Mouse (Mus musculus) embryo, embryonic 10.5 days (tissue): ENCODE measurements around the gene Exph5.

ENCODE experiments used
- DNase-seq: peaks from one replicate; pipeline ENCODE4 v3.0.0-alpha.2; 2015; ENCODE audit warnings: low spot score

The Exph5 gene

DNA sequence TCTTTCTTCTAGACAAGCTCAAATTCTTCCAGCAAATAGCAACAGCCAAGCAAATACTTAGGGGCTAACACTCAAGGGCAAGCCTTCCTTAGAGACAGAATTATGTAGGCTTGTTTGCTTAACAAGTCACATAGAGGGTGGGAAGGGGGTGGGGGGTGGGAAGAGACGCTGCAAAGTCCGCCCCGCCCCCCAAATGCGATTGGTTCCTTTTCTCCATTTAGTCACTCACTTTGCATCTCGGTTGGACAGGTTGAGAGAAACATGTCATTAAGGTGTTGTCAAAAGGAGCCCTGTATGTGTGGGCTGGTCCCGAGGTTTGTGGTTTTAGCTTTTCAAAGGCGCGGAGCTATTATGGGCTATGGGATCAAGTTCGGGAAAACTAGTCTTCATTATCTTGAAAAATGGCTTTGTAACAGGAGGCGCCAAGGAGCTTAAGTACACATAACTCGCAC, at the start of gene Exph5:
Gene Exph5 (plus strand): TSS at position 402 of the 452 bp plus-strand sequence.
- DNase-seq: peak; percentile 76

GRCm38 (mm10) chr9:53254368-53254767, 47.1 kb upstream of the Exph5 start:
- peak; percentile 89 for DNase-seq

GRCm38 (mm10) chr9:53256690-53257305, 44.7 kb upstream of the Exph5 start:
- DNase-seq: no peak

DNA sequence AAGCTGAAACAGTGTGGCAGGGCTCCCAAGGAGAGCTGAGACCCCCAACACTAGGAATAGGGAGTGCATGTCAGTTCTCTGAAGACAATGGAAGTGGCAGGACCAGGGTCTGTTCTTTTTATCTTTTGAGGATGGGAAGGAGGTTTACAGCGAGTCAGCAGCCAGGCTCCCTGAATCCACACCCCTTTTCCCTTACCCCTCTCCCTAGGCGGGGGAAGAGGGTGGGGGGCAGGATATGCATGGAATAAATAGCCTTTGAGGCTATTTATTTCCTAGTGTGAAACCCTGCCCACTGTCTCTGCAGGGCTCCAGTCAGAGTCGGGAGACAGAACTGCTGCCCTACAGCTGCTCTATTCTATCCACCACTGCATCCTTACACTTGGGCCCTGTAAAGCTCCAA, 43.7 kb upstream of the Exph5 start:
- no peak for DNase-seq

DNA sequence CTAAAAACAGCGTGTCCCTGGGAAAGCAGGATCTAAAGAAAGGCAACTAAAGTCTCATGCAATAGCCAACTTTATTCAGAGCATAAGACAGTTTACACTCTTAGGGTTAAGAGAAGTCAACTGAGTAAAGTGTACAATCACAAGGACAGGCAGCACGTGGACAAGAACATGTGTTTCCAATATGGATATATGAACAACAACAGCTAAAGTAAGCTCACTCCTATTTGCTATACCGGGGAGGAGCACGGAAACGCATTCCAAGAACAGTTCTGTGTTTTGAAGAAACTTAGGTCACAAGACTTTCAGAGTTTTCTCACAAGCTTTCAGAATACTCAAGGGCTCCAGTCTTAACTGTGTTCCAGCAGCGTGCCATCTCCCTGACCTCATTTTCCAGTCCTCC, 43.3 kb upstream of the Exph5 start:
- DNase-seq: no peak

GRCm38 (mm10) chr9:53264387-53264786, 37.1 kb upstream of the Exph5 start:
- DNase-seq: no peak

DNA sequence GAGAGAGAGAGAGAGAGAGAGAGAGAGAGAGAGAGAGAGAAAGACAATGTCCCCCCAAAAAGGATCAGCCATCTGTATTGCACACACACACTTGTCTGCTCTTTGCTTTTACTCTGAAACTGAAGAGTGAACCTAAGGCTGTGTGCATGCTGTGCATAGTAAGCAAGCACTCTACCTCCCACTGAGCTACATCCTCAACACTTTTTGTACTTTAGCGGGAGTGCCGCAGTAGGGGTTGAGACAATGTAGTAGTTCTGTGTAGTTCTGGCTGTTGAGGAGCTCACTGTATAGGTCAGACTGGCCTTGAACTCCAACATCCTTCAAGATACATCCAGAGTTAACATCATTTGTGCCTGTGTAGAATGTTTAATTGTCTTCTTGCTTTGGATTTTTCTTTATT, 35.9 kb upstream of the Exph5 start:
- DNase-seq: no peak

DNA sequence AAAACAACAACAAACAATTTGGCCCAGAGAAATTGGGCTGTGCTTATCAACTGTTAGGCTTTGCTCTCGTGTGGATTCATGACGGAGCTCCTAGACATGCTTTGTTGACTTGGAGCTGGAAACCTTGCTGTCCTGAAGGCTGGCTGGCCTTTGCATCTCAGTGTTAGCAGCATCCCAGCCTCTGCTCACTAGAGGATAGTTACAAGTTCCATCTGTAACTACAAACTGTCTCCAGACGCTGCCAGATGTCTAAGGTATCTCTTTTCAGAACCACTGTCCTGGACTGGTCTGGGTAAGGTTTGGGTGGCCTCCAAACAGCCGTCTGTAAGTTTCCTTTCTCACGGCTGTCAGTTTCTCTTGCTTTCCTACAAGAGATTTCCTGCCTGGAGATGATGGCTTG, 33.4 kb upstream of the Exph5 start:
- DNase-seq: no peak

GRCm38 (mm10) chr9:53268731-53269465, 32.6 kb upstream of the Exph5 start:
- peak; percentile 49 for DNase-seq

GRCm38 (mm10) chr9:53269466-53269755, 32.1 kb upstream of the Exph5 start:
- DNase-seq: no peak

- no peak for DNase-seq
Observed at GRCm38 (mm10) chr9:53271281-53272022, 30.0 kb upstream of the Exph5 start.

GRCm38 (mm10) chr9:53272207-53272606, 29.3 kb upstream of the Exph5 start:
- no peak for DNase-seq

DNA sequence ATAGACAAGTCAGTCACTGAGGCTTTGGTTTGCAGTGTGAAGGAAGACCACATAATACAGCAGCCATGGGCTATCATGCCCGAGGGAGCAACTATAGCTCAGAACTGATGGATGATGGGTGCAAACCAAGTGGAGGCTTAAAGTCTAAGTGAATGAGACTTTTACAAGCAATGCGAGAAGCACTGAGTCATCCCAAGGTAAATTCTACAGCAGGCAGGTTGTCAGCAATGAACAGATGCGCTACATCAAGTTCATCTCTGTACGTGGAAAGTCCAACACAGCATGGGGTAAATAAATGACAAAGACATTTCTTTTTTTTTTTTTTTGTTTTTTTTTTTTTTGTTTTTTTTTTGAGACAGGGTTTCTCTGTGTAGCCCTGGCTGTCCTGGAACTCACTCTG, 28.8 kb upstream of the Exph5 start:
- DNase-seq: no peak

DNA sequence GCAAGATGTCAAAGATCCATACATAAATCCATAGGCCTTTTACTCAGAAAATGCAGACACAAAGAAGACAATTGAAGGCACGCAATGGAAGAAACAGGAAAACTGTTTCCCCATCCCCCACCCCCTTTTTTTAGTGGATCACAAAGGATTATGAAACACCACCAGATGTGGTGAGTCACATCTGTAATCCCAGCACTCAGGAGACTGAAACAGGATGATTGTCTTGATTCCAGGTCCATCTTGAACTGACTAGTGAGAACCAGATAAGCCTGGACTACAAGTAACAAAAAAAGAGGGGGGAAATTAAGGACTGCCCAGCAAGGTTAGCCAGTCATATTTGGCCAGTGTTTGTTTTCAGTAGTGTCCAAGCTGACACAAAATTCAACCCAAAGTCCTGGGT, 25.1 kb upstream of the Exph5 start:
- no peak for DNase-seq

DNA sequence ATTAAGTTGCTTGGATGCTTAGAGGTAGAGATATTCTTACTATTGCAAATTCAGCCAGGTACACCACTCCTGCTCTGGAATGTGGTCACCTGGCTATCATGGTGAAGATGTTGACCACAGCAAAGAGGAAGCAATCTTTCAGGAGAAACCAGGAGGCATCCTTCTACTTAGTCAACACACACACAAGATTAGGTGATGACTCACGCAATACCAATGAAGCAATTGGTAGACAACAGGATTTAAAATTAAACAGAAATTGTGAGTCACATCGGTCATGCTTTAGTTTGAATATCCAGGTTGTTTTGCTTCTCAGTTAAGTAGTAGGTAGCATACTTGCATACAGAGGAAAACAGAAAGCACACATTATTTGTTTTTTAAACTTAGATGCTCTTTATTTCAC, 22.5 kb upstream of the Exph5 start:
- no peak for DNase-seq

GRCm38 (mm10) chr9:53286793-53287192, 14.7 kb upstream of the Exph5 start:
- no peak for DNase-seq

DNA sequence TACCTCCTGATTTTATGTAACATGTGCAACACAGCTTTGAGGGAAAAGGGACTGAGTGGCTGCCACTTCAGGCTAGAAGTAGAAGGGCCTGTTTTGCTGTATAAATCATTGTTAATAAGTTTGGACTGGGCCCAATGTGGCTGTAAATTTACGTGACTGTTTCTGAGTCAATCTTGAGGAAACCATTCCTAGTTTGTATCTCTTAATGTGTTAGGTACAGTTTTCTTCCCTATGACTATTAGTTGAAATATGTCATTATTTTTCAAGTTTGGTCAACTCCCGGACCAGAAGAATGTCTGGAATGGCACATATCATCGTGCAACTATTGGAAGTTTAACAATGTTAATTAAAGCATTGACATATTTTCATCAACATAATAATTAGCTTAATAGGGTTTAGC, 11.5 kb upstream of the Exph5 start:
- DNase-seq: no peak

- DNase-seq: no peak
Observed at GRCm38 (mm10) chr9:53292833-53293232, 8.6 kb upstream of the Exph5 start.

DNA sequence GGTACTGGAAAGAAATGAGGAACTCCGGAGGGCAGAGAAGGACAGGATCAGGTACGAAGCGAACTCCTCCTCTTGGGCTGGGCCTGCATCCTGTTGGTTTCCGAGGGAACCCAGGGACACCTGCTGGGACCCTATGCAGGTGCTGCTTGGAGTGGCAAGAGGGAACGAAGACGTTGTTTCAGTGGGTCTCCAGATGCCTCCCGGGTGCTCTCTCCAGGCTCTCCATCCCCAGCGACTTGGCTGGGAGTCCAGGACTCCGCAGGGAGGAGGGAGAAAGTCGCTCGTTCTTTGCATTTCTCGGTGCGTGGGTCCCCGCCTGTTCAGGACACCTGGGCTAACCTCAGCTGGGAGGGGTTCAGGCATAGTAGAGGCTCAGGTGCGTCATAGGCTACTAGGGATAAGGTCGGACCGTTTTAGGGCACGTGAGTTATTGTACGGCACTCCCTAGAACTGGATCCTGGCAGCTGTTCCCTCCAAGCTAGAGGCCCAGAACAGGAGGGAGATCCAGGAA, 386 bp downstream of the Exph5 start:
- peak; percentile 8 for DNase-seq

GRCm38 (mm10) chr9:53302415-53302814, 945 bp downstream of the Exph5 start:
- DNase-seq: no peak

- no peak for DNase-seq
Observed at GRCm38 (mm10) chr9:53307904-53308303, 6.4 kb downstream of the Exph5 start.

DNA sequence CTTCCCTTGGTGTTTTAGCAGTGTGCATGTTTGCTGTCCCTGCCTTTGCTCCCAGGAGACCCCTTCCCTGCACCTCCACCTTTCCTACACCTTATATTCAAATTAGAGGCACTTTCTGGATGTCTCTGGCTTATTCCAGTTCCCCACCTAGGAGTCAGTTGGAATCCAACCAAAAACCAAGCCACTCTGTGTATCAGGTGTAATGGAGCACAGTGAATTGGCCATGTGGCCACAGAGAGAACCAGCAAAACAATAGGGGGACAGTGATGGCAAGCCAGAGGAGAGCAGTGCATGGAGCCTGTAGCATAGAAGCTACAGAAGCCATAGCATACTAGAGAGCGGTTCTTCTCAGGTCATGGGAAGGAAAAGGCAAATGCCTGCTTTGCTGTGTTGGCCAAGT, 11.5 kb downstream of the Exph5 start:
- DNase-seq: no peak
